Mouse (Mus musculus) thymus, postnatal 0 days (tissue): ENCODE measurements around the gene Gm5767. TPM values are rescaled to one million over a fixed set of nuclear protein-coding genes. Genes with fewer than 3 reads are reported as not detected.

ENCODE experiments used
- DNase-seq: peaks from one replicate; pipeline ENCODE4 v3.0.0-alpha.2; 2015; ENCODE audit warnings: low spot score
- polyA plus RNA-seq: library from polyadenylated mRNA; unstranded; fragments of >200 nt; fragmentation: Nextera tagmentation; extraction: Ambion mirVana; gene quantifications from 2 replicates; pipeline ENCODE4 v1.2.1, GENCODE M21; 2015

The Gm5767 gene
- polyA plus RNA-seq, 1 experiment from 2014 or later = not detected

DNA sequence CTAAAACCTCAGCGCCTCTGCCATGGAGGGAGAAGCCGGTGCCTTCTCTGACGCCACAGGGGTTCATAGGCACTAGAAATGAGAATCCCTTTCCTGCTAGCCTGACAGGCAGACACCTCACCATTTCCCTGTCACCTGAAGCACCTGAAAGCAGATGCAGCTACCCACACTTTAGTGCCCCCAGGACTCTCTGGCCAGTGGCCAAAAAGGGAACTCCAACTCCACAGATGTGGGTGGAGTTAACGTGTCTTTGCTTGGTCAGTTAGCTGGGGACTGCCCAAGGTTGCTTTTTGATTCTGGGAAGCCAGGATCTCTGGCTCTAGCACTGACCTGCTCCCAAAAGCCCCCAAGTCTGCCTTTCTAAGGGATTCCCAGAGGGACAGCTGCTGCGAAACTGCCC is 11.1 kb upstream of the Gm5767 start:
- DNase-seq = no peak

DNA sequence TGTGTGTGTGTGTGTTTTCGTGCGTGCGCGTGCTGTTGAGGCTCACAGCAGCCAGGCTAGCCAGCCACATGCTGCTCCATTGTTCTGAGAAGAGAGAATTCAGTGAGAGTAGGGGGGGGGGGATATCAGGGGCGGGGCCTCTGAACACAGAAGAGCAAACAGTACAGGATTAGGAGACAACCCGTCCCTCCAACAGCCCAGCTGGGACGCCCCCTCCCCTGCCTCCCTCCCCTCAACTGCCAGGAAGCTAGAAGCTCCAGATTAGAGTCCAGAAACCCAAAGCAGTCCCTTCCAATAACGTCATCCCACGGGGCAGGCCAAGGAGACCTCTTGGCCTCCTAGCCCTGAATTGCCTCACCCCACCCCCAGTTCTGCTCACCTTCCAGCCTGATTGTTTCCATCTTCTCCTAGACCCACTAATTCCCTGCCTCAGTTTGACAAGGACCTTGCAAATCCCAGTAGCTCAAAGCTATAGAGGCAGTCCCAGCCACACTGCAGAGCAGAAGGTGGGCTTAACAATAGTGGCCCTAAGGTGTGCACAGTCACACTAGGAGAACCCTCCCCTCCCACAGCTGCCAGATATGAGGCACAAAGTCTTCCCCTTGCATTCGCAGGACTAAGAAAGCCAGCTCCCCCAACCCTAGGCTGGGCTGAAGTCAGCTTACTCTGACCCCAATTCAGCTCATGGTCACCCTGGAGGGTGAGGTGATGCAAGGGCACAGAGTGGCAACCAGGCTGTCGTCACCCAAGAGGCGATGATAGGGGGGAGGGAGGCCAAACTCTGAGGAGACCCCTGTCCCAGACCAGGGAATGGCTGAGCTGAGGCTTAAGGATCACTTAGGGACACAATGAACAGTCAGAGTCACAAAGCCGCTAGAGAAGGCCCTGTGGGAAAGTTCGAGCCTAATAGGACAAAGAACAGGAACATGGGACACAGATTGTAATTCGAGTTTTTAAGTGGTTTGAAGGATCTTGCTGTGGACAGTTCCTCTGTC is 10.2 kb upstream of the Gm5767 start:
- no peak for DNase-seq

DNA sequence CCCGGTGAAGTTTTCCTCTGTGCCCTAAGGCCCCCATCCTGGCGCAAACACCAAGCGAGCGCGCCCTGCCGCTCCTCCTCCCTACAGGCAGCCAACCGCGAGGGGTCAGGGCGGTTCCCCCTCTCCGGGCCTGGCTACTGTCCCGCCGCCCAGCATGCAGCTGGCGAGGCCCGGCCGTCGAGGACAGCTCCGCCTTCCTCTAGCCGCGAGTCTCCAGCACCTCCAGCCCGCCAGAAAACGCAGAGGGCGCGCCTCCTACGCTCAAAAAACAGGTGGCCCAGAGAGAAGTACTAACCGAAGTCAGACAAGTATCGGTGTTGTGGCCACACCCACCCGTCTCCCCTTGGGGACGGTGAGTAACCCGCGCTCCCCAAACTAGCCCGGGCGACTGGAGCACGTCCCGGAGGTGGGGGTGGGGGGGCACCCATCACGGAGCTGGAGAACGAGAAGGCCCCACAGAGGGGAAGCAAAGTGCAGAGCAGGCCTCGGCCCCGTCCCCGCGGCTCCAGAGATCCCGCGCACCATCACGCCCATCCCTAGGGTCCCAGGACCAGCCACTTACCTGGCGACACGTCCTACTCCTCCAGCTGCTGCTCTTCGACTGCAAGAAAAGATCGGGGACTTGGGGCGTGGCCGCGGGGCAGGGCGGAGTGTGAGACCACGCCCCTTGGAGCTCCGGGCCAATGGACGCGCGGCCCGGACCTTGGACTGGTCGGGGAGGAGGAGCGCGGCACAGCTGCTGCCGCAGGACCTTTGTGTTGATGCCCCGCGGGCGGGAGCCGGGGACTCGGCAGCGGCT is 8.8 kb upstream of the Gm5767 start, which contains the start of gene Carhsp1:
Gene Carhsp1 (minus strand): TSS at position 605 of the 799 bp plus-strand sequence.
- DNase-seq = peak; percentile 90

DNA sequence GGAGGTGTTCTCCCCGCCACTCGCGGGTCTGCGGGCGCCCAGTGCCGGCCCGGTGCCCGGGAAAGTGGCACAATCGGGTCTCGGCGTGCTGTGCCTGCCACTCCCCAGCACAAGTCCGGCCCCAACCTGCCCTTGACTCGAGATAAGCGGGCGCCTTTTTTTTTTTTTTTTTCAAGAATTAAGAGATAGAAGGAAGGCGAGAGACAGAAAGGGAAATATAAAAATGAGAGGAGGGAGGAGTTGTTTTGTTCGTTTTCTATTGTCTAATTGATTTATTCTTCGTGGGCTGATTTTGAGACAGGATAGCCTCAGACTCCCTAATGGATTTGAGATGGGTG is 8.3 kb upstream of the Gm5767 start:
- DNase-seq = no peak

DNA sequence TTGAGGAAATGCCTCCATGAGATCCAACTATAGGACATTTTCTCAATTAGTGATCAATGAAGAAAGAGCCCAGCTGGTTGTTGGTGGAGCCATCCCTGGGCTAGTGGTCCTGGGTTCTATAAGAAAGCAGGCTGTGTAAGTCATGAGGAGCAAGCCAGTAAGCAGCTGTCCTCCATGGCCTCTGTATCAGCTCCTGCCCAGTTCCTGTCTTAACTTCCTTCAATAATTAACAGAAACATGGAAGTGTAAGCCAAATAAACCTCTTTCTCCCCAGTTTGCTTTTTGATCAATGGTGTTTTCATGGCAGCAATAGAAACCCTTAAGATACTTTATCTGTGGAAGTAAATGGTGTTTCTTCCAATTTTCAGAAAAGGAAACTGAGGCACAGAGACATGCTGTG is 7.8 kb upstream of the Gm5767 start:
- no peak for DNase-seq

DNA sequence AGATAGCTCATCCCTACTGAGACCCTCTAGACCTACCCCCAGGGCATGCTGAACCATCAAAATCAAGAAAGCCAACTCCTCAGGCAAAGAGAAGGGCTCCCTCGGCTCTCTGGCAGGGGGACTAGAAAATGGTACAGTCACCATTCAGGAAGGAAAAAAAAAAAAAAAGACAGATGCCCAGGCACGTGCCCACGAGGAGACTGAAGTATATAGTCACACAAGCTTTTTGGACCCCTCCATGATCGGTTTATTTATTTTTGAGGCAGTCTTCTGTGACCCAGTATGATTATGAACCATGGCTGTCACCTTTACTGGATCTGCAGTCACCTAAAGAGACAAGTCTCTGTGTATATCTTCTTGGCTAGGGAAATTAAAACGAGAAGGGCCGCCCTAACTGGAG is 7.2 kb upstream of the Gm5767 start:
- DNase-seq = no peak

DNA sequence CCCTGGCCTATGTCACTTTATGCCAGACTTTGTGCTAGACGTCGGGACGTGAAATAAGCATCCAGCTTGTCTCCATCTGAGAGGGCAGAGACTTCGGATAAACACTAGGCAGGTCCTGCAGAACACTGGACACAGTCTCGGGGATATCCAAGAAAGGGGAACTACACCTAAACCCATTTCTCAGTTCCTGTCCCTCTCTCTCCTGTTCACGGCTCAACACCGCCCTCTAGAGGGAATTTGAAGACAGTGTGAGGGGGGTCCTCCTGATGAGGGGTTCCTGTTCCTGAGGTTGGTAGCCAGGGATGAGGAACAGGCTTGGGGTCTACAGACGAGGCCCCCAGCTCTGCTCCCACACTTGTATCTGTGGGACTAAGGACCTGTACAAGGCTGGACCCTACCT is 6.4 kb upstream of the Gm5767 start:
- DNase-seq = peak; percentile 85

DNA sequence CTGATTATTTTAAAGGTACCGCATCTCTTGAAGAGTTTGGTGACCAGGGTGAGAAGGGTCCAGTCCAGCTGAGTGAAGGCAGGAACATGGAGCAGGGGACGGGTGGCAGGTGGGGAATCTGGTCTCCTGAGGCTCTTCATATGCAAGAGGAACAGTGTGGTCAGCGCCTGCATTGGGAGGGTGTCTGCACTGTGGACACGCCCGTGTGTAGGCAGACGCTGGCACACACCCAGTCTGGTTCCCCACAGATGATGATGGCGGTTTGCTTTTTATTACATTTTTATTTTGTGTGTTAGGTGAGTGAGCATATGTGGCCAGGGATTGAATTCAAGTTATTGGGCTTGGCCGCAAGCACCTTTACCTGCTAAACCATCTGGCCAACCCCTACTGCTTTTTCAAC is 5.0 kb upstream of the Gm5767 start:
- no peak for DNase-seq

DNA sequence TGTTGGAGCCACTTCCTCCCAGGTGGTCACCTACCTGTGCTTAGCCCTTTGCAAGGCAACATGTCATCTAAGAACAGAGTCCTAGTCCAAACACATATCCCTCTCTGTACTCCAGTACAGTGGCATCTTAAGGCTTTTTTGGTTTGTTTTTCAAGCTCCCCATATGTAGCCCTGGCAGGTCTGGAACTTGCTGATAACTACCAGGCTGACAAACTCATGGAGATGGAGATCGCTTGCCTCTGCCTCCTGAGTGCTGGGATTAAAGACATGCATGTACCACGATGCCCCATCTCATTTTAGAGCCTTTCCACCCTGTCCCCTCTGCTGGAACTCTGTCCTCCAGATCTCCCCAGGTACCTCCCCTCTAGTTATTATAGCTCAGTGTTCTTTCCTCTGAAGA is 4.3 kb upstream of the Gm5767 start:
- DNase-seq = no peak

DNA sequence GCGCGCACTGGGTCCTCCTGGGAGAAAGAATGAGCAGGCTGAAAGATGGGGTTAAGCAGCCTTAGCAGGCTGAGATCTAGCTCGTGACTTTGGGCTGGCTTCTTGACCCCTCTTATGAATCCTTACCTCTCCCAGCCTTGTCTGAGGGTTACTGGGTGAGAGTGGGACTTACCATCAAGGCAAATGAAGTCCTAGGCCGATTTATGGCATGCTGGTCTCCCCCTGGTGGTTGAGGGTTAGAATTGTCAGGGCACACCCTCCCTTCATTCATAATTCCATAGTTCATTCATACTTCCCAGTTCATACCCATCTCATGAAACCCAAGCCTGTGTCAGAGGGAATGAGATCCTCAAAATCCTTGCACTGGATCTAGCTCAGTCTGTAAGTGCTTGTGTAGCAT is 3.8 kb upstream of the Gm5767 start:
- peak; percentile 62 for DNase-seq

DNA sequence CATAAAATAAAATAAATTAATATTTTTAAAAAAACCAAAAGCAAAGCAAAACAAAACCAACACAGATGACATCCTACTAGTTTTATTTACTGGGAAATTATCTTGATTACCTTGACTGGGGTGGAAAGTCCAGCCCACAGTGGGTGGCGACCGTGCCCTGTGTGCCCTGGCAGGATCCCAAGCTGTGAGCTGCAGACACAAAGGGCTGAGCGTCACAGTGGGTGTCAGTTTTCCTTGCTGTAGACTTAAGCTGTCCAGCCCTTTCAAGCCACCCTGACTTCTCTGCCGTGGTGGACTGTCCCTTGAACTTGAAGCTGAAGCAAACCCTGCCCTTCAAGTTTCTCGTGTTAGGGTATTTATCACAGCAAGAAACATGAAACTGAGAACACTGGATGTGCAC is 2.5 kb upstream of the Gm5767 start:
- no peak for DNase-seq

DNA sequence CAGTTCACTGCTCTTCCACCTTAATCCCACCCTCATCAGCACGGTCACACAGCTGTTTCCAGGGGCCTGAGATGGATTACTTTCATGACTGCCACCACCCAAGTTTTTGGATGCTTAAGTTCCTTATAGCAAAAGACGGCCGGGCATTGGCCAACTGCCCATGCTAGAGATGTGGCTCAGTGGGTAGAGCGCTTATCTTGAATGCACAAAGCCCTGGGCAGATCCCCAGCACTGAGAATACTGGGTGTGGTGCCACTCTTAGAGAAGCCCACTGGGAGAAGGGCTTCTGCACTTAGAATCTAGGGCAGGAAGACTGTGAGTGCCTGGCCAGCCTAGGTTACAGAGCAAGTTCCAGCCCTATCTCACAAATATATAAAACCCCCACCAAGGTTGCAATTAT is 1.9 kb upstream of the Gm5767 start:
- no peak for DNase-seq

DNA sequence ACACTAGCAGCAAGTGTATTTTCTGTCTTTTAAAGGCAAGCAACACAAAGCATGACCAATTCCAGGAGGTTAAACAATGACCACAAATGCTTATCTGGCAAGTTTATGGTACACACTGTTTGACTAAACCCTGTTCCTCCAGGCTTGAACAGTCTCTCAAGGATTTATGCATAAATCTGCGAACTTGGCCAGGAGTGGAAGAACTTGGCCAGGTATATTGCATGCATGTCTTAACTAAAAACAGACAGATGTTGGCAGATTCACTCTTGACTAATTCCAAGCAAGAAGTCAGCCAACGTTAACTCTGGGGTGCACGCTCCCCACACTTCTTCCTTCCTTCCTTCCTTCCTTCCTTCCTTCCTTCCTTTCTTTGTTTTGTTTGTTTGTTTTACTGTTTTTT is 790 bp upstream of the Gm5767 start:
- DNase-seq = no peak

DNA sequence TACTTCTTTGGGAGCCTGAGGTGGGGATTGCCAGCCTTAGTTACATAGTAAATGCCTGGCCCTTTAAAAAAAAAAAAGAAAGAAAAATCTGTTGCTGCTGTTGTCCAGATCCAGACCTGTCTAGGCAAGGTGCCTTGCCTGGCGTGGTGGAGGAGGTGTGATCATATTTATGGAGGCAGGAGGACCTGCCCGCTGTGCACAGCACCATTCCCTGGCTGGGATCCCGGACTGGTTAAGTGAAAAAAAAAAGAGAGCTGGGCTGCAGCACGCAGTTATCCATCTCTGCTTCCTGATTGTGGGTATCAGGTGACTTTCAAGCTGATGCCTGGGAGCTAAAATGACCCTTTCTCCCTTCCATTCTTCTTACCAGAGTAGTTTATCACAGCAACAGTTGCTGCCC is 4.5 kb downstream of the Gm5767 start:
- no peak for DNase-seq

DNA sequence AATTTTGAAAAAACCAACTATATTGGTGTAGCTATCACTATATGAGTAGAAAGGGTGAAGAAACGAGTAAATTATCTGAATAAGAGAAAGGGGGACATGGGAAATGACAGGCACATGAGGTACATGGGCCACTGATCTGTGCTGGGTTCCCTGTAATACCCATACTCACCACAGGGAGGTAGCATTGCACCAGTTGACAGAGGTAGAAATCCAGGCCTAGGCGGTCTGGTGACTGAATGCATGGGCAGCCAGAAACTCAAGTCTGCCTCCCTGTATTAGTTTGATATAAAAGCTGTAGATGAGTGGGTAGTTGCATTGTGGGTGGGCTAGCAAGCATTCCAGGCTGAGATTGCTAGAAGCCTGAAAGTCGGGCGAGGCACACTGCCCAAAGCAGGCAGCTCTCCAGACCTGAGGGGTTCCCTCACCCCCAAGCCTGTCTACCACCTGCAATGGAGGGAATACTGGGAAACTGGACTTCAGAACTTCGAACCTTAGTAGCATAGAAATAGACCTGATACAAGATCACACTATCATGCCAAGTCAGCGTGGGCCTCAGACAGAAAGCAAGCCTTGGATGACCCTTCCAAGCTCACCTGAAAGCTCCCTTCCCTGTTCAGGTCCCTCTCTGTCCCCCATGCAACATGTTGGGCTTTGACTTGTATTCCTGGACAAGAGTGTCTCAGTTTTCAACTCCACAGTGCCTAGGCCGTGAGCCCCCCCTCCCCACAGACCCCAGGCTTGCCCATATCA is 5.7 kb downstream of the Gm5767 start:
- DNase-seq = peak; percentile 82

DNA sequence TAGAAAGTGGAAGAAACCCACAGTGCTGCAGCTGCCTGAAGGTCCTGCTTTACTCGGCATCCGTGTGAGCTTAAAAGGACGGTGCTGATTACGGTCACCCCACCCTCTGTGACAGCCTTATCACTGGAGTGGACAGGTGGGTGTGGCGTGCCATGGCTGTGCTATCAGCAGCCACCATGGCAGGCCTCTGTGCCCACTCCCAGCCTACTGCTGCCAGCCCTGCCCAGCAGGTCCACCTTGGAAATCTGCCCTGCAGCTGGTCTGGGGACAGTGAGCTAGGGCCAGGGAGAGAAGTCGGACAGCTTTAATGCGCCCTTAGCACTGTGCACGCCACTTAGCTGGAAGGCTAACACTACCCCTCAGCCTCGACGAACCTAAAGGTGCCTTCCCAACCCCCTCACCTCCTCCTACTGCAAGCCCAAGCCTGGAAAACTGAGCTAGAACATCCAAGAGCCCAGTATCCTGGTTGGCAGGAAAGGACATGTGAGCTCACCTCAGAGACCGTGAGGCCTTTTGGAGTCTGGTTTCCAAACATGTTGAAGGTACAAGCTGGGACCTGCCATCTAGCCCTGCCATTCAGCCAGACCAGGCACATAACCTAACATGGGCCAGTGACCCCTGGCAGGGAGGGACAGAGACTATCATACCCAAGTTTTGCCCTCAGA is 6.4 kb downstream of the Gm5767 start:
- no peak for DNase-seq

DNA sequence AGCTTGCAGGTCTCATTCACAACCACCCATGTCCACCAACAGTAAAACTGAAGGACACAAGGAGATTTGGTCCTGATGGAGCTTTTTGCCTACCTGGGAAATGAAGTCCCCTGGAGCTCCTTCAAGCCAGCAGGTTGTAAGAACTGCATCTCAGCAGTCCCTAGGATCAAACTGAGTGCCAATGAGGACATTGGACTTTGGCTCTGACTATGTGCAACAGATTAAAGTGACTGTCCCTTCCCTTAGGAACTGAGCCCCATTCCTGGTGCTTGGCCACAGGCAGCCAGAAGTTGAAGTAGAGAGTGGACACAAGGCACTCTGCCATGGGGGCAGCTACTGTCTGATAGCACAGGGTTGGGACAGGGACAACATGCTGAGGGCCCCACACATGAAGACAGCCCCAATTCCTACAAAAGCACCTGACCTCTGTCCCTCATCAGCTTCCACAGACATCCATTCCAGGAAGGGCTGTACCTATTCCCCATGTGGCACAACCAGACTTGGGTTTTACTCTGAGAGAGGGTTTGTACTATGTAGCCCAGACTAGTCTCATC is 7.1 kb downstream of the Gm5767 start:
- no peak for DNase-seq

DNA sequence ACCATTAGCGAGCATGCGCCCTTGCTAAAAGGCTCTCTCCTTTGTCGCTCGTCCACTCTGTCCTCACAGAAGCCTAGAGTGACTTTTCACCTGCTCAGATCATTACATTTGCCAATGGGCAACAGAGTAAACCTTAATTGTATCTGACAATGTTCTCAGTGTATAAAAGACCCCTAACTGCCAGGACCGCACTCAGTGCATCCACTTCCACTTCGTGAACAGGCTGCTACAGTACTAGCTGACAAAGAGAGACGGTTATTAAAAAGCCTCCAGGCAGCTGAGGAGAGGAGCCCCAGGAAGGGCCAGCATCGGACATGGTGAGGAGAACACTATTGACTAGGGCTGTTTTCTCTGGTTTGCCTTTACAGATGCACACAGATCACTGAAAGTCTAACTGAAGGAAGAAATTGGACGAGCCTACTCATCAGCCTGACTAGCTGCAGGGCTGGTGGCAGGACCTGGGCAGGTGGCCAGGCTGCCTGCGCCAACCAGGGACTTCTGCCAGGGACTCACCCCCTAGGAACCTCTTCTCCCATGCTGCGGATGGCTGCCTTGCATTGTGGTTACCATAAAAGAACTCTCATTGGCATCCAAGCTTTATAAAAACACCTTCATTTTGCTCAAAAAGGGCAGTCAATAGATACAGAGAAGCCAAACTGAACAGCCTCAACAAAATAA is 9.5 kb downstream of the Gm5767 start:
- DNase-seq = no peak

DNA sequence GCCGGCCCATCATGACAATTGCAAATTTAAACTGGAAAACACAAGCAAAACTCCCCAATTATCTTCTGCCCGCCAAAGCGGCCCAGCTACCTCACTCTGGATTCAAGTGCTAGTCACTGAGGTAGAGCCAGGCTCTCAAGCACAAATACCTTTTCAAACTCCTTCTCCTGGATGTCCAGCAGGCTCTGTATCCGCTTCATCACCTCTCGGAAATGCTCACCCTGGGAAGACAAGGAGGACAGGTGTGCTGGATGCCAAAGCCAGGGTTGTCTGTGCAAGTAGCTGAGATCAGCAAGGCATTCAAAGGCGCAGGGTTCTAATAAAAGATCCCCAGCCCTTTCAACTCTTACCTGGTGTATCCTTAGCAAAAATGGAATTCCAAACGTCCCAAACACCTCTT is 10.6 kb downstream of the Gm5767 start:
- DNase-seq = no peak

DNA sequence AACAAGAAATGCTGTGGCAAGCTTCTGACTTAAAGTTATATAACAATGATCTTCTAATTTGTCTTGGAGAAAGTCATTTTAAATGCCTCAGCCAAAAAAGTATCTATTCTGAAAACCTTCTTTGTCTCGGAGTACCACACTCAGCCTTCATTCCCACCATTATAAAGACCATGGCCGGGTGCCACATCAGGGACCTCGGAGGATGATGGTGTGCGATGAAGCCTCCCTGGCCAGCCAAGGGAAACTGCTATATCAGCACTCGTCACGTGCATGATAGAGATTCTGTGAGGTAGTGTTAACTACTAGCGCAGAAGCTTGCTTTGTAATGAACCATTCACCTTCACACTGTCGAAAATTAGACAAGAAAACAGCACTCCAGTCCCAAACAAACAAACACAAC is 19.0 kb downstream of the Gm5767 start:
- no peak for DNase-seq
